In the genomic region with DNA sequence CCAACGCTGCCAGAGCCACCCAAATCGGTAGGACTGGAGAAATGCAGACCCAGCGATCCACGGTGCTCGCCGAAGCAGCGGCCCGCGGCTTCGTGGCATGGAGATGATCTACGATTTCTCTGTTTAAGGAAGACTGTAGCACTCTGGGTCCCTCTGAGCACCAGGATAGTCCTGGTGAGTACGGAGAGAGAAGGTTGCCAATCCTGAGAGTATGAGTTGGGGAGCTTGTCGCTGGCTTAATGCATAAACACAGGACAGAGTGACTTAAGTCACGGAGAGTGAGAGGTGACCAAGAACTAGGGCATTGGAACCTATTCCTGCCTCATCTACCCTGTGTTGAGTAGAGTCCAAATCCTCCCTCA, we compare ENCODE assay signal across 8 mouse cellular contexts. TPM values are rescaled to one million over a fixed set of nuclear protein-coding genes. Genes with fewer than 3 reads are reported as not detected.
DNase-seq lines count a peak whose midpoint lies in the region; ATAC-seq and TF ChIP-seq lines count a peak whose summit lies in the region.

No protein-coding gene starts in this region.

- DNase-seq in cerebellum, adult 2 months = no peak
- DNase-seq in cerebellum, adult 9-11 months = no peak
- no peak for DNase-seq in adrenal gland, adult 8-10 months
- DNase-seq in left cerebral cortex, postnatal 4 days = no peak

- peak overlapping the region; percentile 93 for H3K4me2 ChIP-seq in limb, embryonic 15.5 days
- H3K4me2 ChIP-seq in stomach, embryonic 15.5 days = peak overlapping the region; percentile 97

- H3K9me3 ChIP-seq in megakaryocyte, embryonic 14.5 days = no peaks in the 10 kb centered on the region
- H3K9me3 ChIP-seq in limb, embryonic 15.5 days = no peaks in the 10 kb centered on the region
- H3K9me3 ChIP-seq in stomach, embryonic 15.5 days = no peaks in the 10 kb centered on the region

- no peak for ATAC-seq in megakaryocyte, adult 5-6 weeks (ENCODE audit: poor library complexity, severe bottlenecking)
- peak; percentile 5; the same call in 1 of the 2 replicates for ATAC-seq in limb, embryonic 15.5 days (ENCODE audit: insufficient number of reproducible peaks, low FRiP score, low TSS enrichment, low read depth)
- ATAC-seq in stomach, embryonic 15.5 days (ENCODE audit: insufficient read depth, low FRiP score, low read depth) = no peak

- H3K27me3 ChIP-seq in cerebellum, adult 2 months (ENCODE audit: control insufficient read depth, insufficient read depth, low read length) = no peaks in the 10 kb centered on the region
- peaks cover 32% of the 10 kb centered on the region for H3K27me3 ChIP-seq in megakaryocyte, embryonic 14.5 days (replicated peaks)
- no peaks in the 10 kb centered on the region for H3K27me3 ChIP-seq in limb, embryonic 15.5 days
- H3K27me3 ChIP-seq in stomach, embryonic 15.5 days (replicated peaks) = no peaks in the 10 kb centered on the region

- intact Hi-C loops in left cerebral cortex, postnatal 4 days (cut with DNase I) = no loop called here

- under 1% methylated on average over 14 of the region's 14 CpGs for WGBS in cerebellum, adult 2 months
- WGBS in limb, embryonic 15.5 days = 1% methylated on average over 14 of the region's 14 CpGs
- WGBS in stomach, embryonic 15.5 days = 2% methylated on average over 14 of the region's 14 CpGs

- H3K4me3 ChIP-seq in cerebellum, adult 2 months (replicated peaks; ENCODE audit: insufficient read depth, low read depth, low read length) = peak overlapping the region; percentile 65
- H3K4me3 ChIP-seq in megakaryocyte, embryonic 14.5 days (replicated peaks) = peak overlapping the region; percentile 93
- peak overlapping the region; percentile 86 for H3K4me3 ChIP-seq in limb, embryonic 15.5 days
- H3K4me3 ChIP-seq in stomach, embryonic 15.5 days (replicated peaks) = peak overlapping the region; percentile 87

- peak overlapping the region; percentile 59 for H3K27ac ChIP-seq in cerebellum, adult 2 months (ENCODE audit: insufficient read depth, low read length)
- peak overlapping the region; percentile 98 for H3K27ac ChIP-seq in limb, embryonic 15.5 days
- H3K27ac ChIP-seq in stomach, embryonic 15.5 days = peak overlapping the region; percentile 95

- 0 out of 2 replicates have a peak, but pooled peaks have one; percentile 3 for TF ChIP-seq CTCF in cerebellum, adult 2 months (IDR thresholded peaks at IDR 0.05; ENCODE audit: borderline replicate concordance, insufficient read depth, low read depth, low read length)

- H3K9ac ChIP-seq in limb, embryonic 15.5 days = peak overlapping the region; percentile 95
- peak overlapping the region; percentile 93 for H3K9ac ChIP-seq in stomach, embryonic 15.5 days

- peaks cover 12% of the 10 kb centered on the region; the same call in 1 of the 2 replicates for H3K4me1 ChIP-seq in cerebellum, adult 2 months (ENCODE audit: control insufficient read depth, insufficient read depth, low read length)
- H3K4me1 ChIP-seq in megakaryocyte, embryonic 14.5 days = peaks cover 23% of the 10 kb centered on the region
- peaks cover 20% of the 10 kb centered on the region for H3K4me1 ChIP-seq in limb, embryonic 15.5 days
- peaks cover 20% of the 10 kb centered on the region for H3K4me1 ChIP-seq in stomach, embryonic 15.5 days

- TF ChIP-seq POLR2A in cerebellum, adult 2 months (IDR thresholded peaks at IDR 0.05; ENCODE audit: borderline replicate concordance, insufficient read depth, low read length) = no peak

- peaks cover 37% of the 10 kb centered on the region for H3K36me3 ChIP-seq in megakaryocyte, embryonic 14.5 days (replicated peaks; ENCODE audit: low read length)
- H3K36me3 ChIP-seq in limb, embryonic 15.5 days = peaks cover 40% of the 10 kb centered on the region
- peaks cover 23% of the 10 kb centered on the region for H3K36me3 ChIP-seq in stomach, embryonic 15.5 days

RNA-seq across cellular contexts. Expression of gene Zkscan17, which starts 19.9 kb away (rescaled TPM):
- 12.4 and 13.1 TPM in 2 replicates for polyA plus RNA-seq in cerebellum, adult 2 months (2012; rRNA removed)
- 13.6 and 19.8 TPM in 2 replicates for polyA plus RNA-seq in megakaryocyte, embryonic 14.5 days (2012; ENCODE audit: insufficient read depth, low replicate concordance)
- 9.0 and 9.4 TPM in 2 replicates for total RNA-seq in megakaryocyte, adult 5-6 weeks (2015)
- 7.4 and 13.4 TPM in 2 replicates for total RNA-seq in megakaryocyte, adult 5-6 weeks (2017)
- 18.1 and 20.3 TPM in 2 replicates for polyA plus RNA-seq in limb, embryonic 15.5 days (2015; fragmentation: Nextera tagmentation; extraction: Ambion mirVana)
- polyA plus RNA-seq in stomach, embryonic 15.5 days (2015; fragmentation: Nextera tagmentation; extraction: Ambion mirVana) = 17.0 and 18.0 TPM in 2 replicates
- 10 to 100 TPM; 15.4 to 23.8 (median 20.3) TPM for total RNA-seq in adrenal gland, adult 8-10 months (2022)
- 10 to 100 TPM; 16.9 to 20.4 TPM for total RNA-seq in left cerebral cortex, postnatal 4 days (2021)

RNA-seq across cellular contexts. Expression of gene Zfp867, which starts 34.4 kb away (rescaled TPM):
- polyA plus RNA-seq in cerebellum, adult 2 months (2012; rRNA removed) = 4.5 and 4.9 TPM in 2 replicates
- 0.07 TPM in 1 of 2 replicates, not detected in the other for polyA plus RNA-seq in megakaryocyte, embryonic 14.5 days (2012; ENCODE audit: insufficient read depth, low replicate concordance)
- total RNA-seq in megakaryocyte, adult 5-6 weeks (2015) = 0.40 and 1.2 TPM in 2 replicates
- 0.59 and 0.77 TPM in 2 replicates for total RNA-seq in megakaryocyte, adult 5-6 weeks (2017)
- 9.3 and 9.8 TPM in 2 replicates for polyA plus RNA-seq in limb, embryonic 15.5 days (2015; fragmentation: Nextera tagmentation; extraction: Ambion mirVana)
- 6.0 and 6.6 TPM in 2 replicates for polyA plus RNA-seq in stomach, embryonic 15.5 days (2015; fragmentation: Nextera tagmentation; extraction: Ambion mirVana)
- total RNA-seq in adrenal gland, adult 8-10 months (2022) = 1 to 10 TPM; 5.1 to 9.7 (median 7.3) TPM
- total RNA-seq in left cerebral cortex, postnatal 4 days (2021) = 1 to 10 TPM; 7.1 to 7.5 TPM

RNA-seq across cellular contexts. Expression of gene Nlrp3, which starts 34.7 kb away (rescaled TPM):
- polyA plus RNA-seq in cerebellum, adult 2 months (2012; rRNA removed) = 0.26 and 0.73 TPM in 2 replicates
- polyA plus RNA-seq in megakaryocyte, embryonic 14.5 days (2012; ENCODE audit: insufficient read depth, low replicate concordance) = 0.41 and 0.84 TPM in 2 replicates
- total RNA-seq in megakaryocyte, adult 5-6 weeks (2015) = 23.8 and 32.5 TPM in 2 replicates
- 41.2 and 43.0 TPM in 2 replicates for total RNA-seq in megakaryocyte, adult 5-6 weeks (2017)
- polyA plus RNA-seq in limb, embryonic 15.5 days (2015; fragmentation: Nextera tagmentation; extraction: Ambion mirVana) = 0.14 and 0.56 TPM in 2 replicates
- polyA plus RNA-seq in stomach, embryonic 15.5 days (2015; fragmentation: Nextera tagmentation; extraction: Ambion mirVana) = 0.41 and 0.80 TPM in 2 replicates
- total RNA-seq in adrenal gland, adult 8-10 months (2022) = 1 to 10 TPM; 1.0 to 1.6 (median 1.3) TPM
- total RNA-seq in left cerebral cortex, postnatal 4 days (2021) = under 1 TPM; 0.50 to 0.60 TPM

RNA-seq across cellular contexts. Expression of gene Snap47, which starts 55.7 kb away (rescaled TPM):
- 445 and 459 TPM in 2 replicates for polyA plus RNA-seq in cerebellum, adult 2 months (2012; rRNA removed)
- polyA plus RNA-seq in megakaryocyte, embryonic 14.5 days (2012; ENCODE audit: insufficient read depth, low replicate concordance) = 9.9 and 18.6 TPM in 2 replicates
- total RNA-seq in megakaryocyte, adult 5-6 weeks (2015) = 2.9 and 3.3 TPM in 2 replicates
- 4.9 and 8.1 TPM in 2 replicates for total RNA-seq in megakaryocyte, adult 5-6 weeks (2017)
- 116 and 118 TPM in 2 replicates for polyA plus RNA-seq in limb, embryonic 15.5 days (2015; fragmentation: Nextera tagmentation; extraction: Ambion mirVana)
- polyA plus RNA-seq in stomach, embryonic 15.5 days (2015; fragmentation: Nextera tagmentation; extraction: Ambion mirVana) = 88.7 and 91.0 TPM in 2 replicates
- total RNA-seq in adrenal gland, adult 8-10 months (2022) = 100 to 1,000 TPM; 106 to 112 (median 108) TPM
- total RNA-seq in left cerebral cortex, postnatal 4 days (2021) = 100 to 1,000 TPM; 267 to 307 TPM

RNA-seq across cellular contexts. Expression of gene Jmjd4, which starts 56.8 kb away (rescaled TPM):
- polyA plus RNA-seq in cerebellum, adult 2 months (2012; rRNA removed) = 11.6 and 12.1 TPM in 2 replicates
- polyA plus RNA-seq in megakaryocyte, embryonic 14.5 days (2012; ENCODE audit: insufficient read depth, low replicate concordance) = 2.6 and 3.6 TPM in 2 replicates
- total RNA-seq in megakaryocyte, adult 5-6 weeks (2015) = 1.9 and 2.3 TPM in 2 replicates
- 1.8 and 2.0 TPM in 2 replicates for total RNA-seq in megakaryocyte, adult 5-6 weeks (2017)
- 11.2 and 11.7 TPM in 2 replicates for polyA plus RNA-seq in limb, embryonic 15.5 days (2015; fragmentation: Nextera tagmentation; extraction: Ambion mirVana)
- polyA plus RNA-seq in stomach, embryonic 15.5 days (2015; fragmentation: Nextera tagmentation; extraction: Ambion mirVana) = 10.5 and 11.0 TPM in 2 replicates
- 10 to 100 TPM; 10.4 to 12.1 (median 11.1) TPM for total RNA-seq in adrenal gland, adult 8-10 months (2022)
- 10 to 100 TPM; 27.4 to 29.6 TPM for total RNA-seq in left cerebral cortex, postnatal 4 days (2021)
